Mouse (Mus musculus) liver, postnatal 0 days (tissue): ENCODE results near the gene Ythdf1. TPM values are rescaled to one million over a fixed set of nuclear protein-coding genes. Genes with fewer than 3 reads are reported as not detected.

ENCODE experiments used
- ATAC-seq: fragments of 200-750 bp; cut with Nextera tagmentation; 2 replicates; pipeline ENCODE4 v1.8.0; 2017; ENCODE audit warnings: mild to moderate bottlenecking, moderate library complexity
- DNase-seq: peaks from one replicate; pipeline ENCODE4 v3.0.0-alpha.2; 2016
- H3K27ac ChIP-seq: fragments of 300-500 bp; sonication (generic); 2 replicates; pipeline ENCODE4 v1.5.1; 2014; ENCODE audit warnings: antibody characterized with exemption, moderate library complexity, mild to moderate bottlenecking, low read depth
- H3K27me3 ChIP-seq: fragments of 300-500 bp; sonication (generic); 2 replicates; pipeline ENCODE4 v1.6.1; 2014; ENCODE audit warnings: low read length, control low read depth, mixed read lengths; ENCODE audit not compliant: insufficient read depth
- H3K36me3 ChIP-seq: fragments of 300-500 bp; sonication (generic); replicated peaks from 2 replicates; pipeline ENCODE4 v1.6.1; 2014; ENCODE audit warnings: mild to moderate bottlenecking, control low read depth, low read length, moderate library complexity, mixed read lengths; ENCODE audit not compliant: insufficient read depth
- H3K4me1 ChIP-seq: fragments of 300-500 bp; sonication (generic); 2 replicates; pipeline ENCODE4 v1.6.1; 2014; ENCODE audit warnings: antibody characterized with exemption, mild to moderate bottlenecking, control low read depth; ENCODE audit not compliant: insufficient read depth
- H3K4me2 ChIP-seq: fragments of 300-500 bp; sonication (generic); 2 replicates; pipeline ENCODE4 v1.6.1; 2014; ENCODE audit warnings: low read depth, mild to moderate bottlenecking, low read length, moderate library complexity, mixed read lengths
- H3K4me3 ChIP-seq: fragments of 300-500 bp; sonication (generic); 2 replicates; pipeline ENCODE4 v1.5.1; 2014; ENCODE audit warnings: low read depth, low read length
- H3K9ac ChIP-seq: fragments of 300-500 bp; sonication (generic); replicated peaks from 2 replicates; pipeline ENCODE4 v1.6.1; 2014; ENCODE audit warnings: mild to moderate bottlenecking, moderate library complexity
- H3K9me3 ChIP-seq: fragments of 300-500 bp; sonication (generic); 2 replicates; pipeline ENCODE4 v1.6.1; 2016; ENCODE audit warnings: mild to moderate bottlenecking, control low read depth, low read length, mixed read lengths
- CTCF ChIP-seq: sonication (generic); IDR thresholded peaks from 2 replicates; pipeline ENCODE4 v1.5.1; 2016; ENCODE audit warnings: antibody characterized with exemption, low read depth
- EP300 ChIP-seq: IDR thresholded peaks from 2 replicates; pipeline ENCODE4 v1.6.1; 2016; ENCODE audit warnings: antibody characterized with exemption, low read depth, mild to moderate bottlenecking
- WGBS: fragments of 180-500 bp; shearing (Covaris S2); extraction: QIAGEN DNeasy Blood & Tissue Kit; methylation state at CpG from one replicate; pipeline ENCODE4 v1.1.7; 2014; ENCODE audit not compliant: insufficient replicate concordance; 5-methylcytosine and 5-hydroxymethylcytosine counted together
- polyA plus RNA-seq: library from polyadenylated mRNA; unstranded; fragments of >200 nt; fragmentation: Nextera tagmentation; extraction: Ambion mirVana; gene quantifications from 2 replicates; pipeline ENCODE4 v1.2.1, GENCODE M21; 2015

Ythdf1 gene
- polyA plus RNA-seq, 1 experiment from 2014 or later: 17.8 TPM

GRCm38 (mm10) chr2:180902086-180902485 lies 18.7 kb downstream of the Ythdf1 start:
- TF ChIP-seq EP300: no peak
- peak; percentile 63 for TF ChIP-seq CTCF
- WGBS: 38% methylated on average over 2 of the region's 2 CpGs
- Histone ChIP-seq H3K9ac (no peak overlapping the region), H3K4me1 (peaks cover 3% of the 10 kb centered on the region; the same call in 1 of the 2 replicates), H3K27ac (no peak overlapping the region), H3K27me3 (peaks cover 4% of the 10 kb centered on the region; the same call in 1 of the 2 replicates), H3K9me3 (no peaks in the 10 kb centered on the region), H3K36me3 (peaks cover 13% of the 10 kb centered on the region), H3K4me3 (no peak overlapping the region), H3K4me2 (no peak overlapping the region)
- DNase-seq (no peak), ATAC-seq (no peak)

GRCm38 (mm10) chr2:180897857-180898256 lies 22.9 kb downstream of the Ythdf1 start:
- Histone ChIP-seq H3K9me3 (no peaks in the 10 kb centered on the region), H3K4me3 (no peak overlapping the region), H3K4me2 (no peak overlapping the region), H3K27ac (no peak overlapping the region), H3K4me1 (peaks cover 10% of the 10 kb centered on the region; the same call in 1 of the 2 replicates), H3K27me3 (peaks cover 44% of the 10 kb centered on the region), H3K9ac (no peak overlapping the region), H3K36me3 (no peaks in the 10 kb centered on the region)
- no peak for TF ChIP-seq CTCF
- no peak for TF ChIP-seq EP300
- DNase-seq (no peak), ATAC-seq (no peak)
- 77% methylated on average over 6 of the region's 6 CpGs for WGBS

- Histone ChIP-seq H3K36me3 (no peaks in the 10 kb centered on the region), H3K27ac (no peak overlapping the region), H3K4me3 (no peak overlapping the region), H3K9me3 (no peaks in the 10 kb centered on the region), H3K27me3 (peaks cover 52% of the 10 kb centered on the region), H3K9ac (no peak overlapping the region), H3K4me1 (peaks cover 10% of the 10 kb centered on the region; the same call in 1 of the 2 replicates), H3K4me2 (no peak overlapping the region)
- DNase-seq (no peak), ATAC-seq (no peak)
- 63% methylated on average over 15 of the region's 15 CpGs for WGBS
- TF ChIP-seq CTCF (no peak), EP300 (no peak)
Measured at GRCm38 (mm10) chr2:180896819-180897625, 23.7 kb downstream of the Ythdf1 start.

GRCm38 (mm10) chr2:180895837-180896525 lies 24.8 kb downstream of the Ythdf1 start:
- ATAC-seq (no peak), DNase-seq (no peak)
- Histone ChIP-seq H3K4me2 (no peak overlapping the region), H3K9ac (no peak overlapping the region), H3K9me3 (no peaks in the 10 kb centered on the region), H3K36me3 (no peaks in the 10 kb centered on the region), H3K4me1 (peaks cover 10% of the 10 kb centered on the region; the same call in 1 of the 2 replicates), H3K27me3 (peaks cover 63% of the 10 kb centered on the region), H3K27ac (no peak overlapping the region), H3K4me3 (no peak overlapping the region)
- no peak for TF ChIP-seq EP300
- TF ChIP-seq CTCF: no peak
- WGBS: 72% methylated on average over 11 of the region's 11 CpGs

GRCm38 (mm10) chr2:180895321-180895720 lies 25.4 kb downstream of the Ythdf1 start:
- no peak for DNase-seq
- H3K4me3 ChIP-seq: no peak overlapping the region
- no peaks in the 10 kb centered on the region for H3K36me3 ChIP-seq
- no peak overlapping the region for H3K27ac ChIP-seq
- no peak overlapping the region for H3K9ac ChIP-seq
- 69% methylated on average over 3 of the region's 3 CpGs for WGBS
- H3K9me3 ChIP-seq: no peaks in the 10 kb centered on the region
- TF ChIP-seq EP300: no peak
- no peak for TF ChIP-seq CTCF
- no peak overlapping the region for H3K4me2 ChIP-seq
- no peak for ATAC-seq
- peaks cover 70% of the 10 kb centered on the region for H3K27me3 ChIP-seq
- H3K4me1 ChIP-seq: peaks cover 10% of the 10 kb centered on the region; the same call in 1 of the 2 replicates

- no peaks in the 10 kb centered on the region for H3K9me3 ChIP-seq
- peaks cover 10% of the 10 kb centered on the region; the same call in 1 of the 2 replicates for H3K4me1 ChIP-seq
- H3K4me3 ChIP-seq: no peak overlapping the region
- no peak overlapping the region for H3K27ac ChIP-seq
- WGBS: 2% methylated on average over 13 of the region's 13 CpGs
- H3K4me2 ChIP-seq: no peak overlapping the region
- ATAC-seq: peak; percentile 41; the same call in 1 of the 2 replicates
- TF ChIP-seq EP300 (no peak), CTCF (peak; percentile 76)
- no peak overlapping the region for H3K9ac ChIP-seq
- H3K36me3 ChIP-seq: no peaks in the 10 kb centered on the region
- peaks cover 75% of the 10 kb centered on the region for H3K27me3 ChIP-seq
- DNase-seq: peak; percentile 75
Measured at GRCm38 (mm10) chr2:180894734-180895133, 26.0 kb downstream of the Ythdf1 start.
